Mouse (Mus musculus) left cerebral cortex, adult 9 months (tissue): ENCODE data around the gene Tex19.1.
A peak's percentile ranks its signal among the peaks of the same experiment; 100 is the strongest.

Experiments used
- DNase-seq, 2 experiments: peaks; one replicate each; pipeline ENCODE4 v3.0.0; 2022; ENCODE audit warnings: low spot score in 2 of 2

The Tex19.1 gene

GRCm38 (mm10) chr11:121143325-121144015 lies 2.5 kb upstream of the Tex19.1 start:
- DNase-seq, result no peak

- DNase-seq, result no peak
These were observed 2.2 kb downstream of the Tex19.1 start for GRCm38 (mm10) chr11:121148193-121148592.

- no peak for DNase-seq
These were observed 8.3 kb downstream of the Tex19.1 start for GRCm38 (mm10) chr11:121154203-121154602.

GRCm38 (mm10) chr11:121156411-121156891 lies 10.5 kb downstream of the Tex19.1 start:
- DNase-seq, result no peak

GRCm38 (mm10) chr11:121159971-121160370 lies 14.0 kb downstream of the Tex19.1 start, which contains the start of gene Uts2r:
Gene Uts2r, plus strand, starts transcription at chr11:121160271.
- no peak for DNase-seq

GRCm38 (mm10) chr11:121160636-121161346 lies 14.8 kb downstream of the Tex19.1 start:
- no peak for DNase-seq

- DNase-seq, result no peak
These were observed 17.8 kb downstream of the Tex19.1 start for GRCm38 (mm10) chr11:121163751-121164150.

- no peak for DNase-seq
These were observed 27.3 kb downstream of the Tex19.1 start for GRCm38 (mm10) chr11:121173203-121173602.

GRCm38 (mm10) chr11:121174234-121174633 lies 28.3 kb downstream of the Tex19.1 start:
- peak in 1 of 2 experiments; percentile 19 for DNase-seq

GRCm38 (mm10) chr11:121176285-121177270 lies 30.6 kb downstream of the Tex19.1 start:
- no peak for DNase-seq

- DNase-seq, result no peak
These were observed 43.7 kb downstream of the Tex19.1 start for GRCm38 (mm10) chr11:121189681-121190080.

GRCm38 (mm10) chr11:121192742-121193141 lies 46.8 kb downstream of the Tex19.1 start:
- no peak for DNase-seq

GRCm38 (mm10) chr11:121193415-121193814 lies 47.5 kb downstream of the Tex19.1 start:
- no peak for DNase-seq
